Mouse (Mus musculus) hindbrain, embryonic 12.5 days (tissue): ENCODE results near the gene Tmtc4. TPM values are rescaled to one million over a fixed set of nuclear protein-coding genes. Genes with fewer than 3 reads are reported as not detected.

Experiments used
- ATAC-seq: fragments of 200-750 bp; cut with Nextera tagmentation; 2 replicates; pipeline ENCODE4 v1.8.0; 2017; ENCODE audit warnings: moderate TSS enrichment; ENCODE audit not compliant: low FRiP score
- H3K27ac ChIP-seq: fragments of 300-500 bp; sonication (generic); 2 replicates; pipeline ENCODE4 v1.5.1; 2016; ENCODE audit warnings: mild to moderate bottlenecking
- H3K27me3 ChIP-seq: fragments of 300-500 bp; sonication (generic); 2 replicates; pipeline ENCODE4 v1.6.1; 2016; ENCODE audit warnings: mild to moderate bottlenecking
- H3K36me3 ChIP-seq: fragments of 300-500 bp; sonication (generic); 2 replicates; pipeline ENCODE4 v1.6.1; 2016; ENCODE audit warnings: mild to moderate bottlenecking
- H3K4me1 ChIP-seq: fragments of 300-500 bp; sonication (generic); 2 replicates; pipeline ENCODE4 v1.6.1; 2016
- H3K4me2 ChIP-seq: fragments of 300-500 bp; sonication (generic); replicated peaks from 2 replicates; pipeline ENCODE4 v1.6.1; 2016; ENCODE audit warnings: mild to moderate bottlenecking
- H3K4me3 ChIP-seq: fragments of 300-500 bp; sonication (generic); 2 replicates; pipeline ENCODE4 v1.5.1; 2016; ENCODE audit warnings: mild to moderate bottlenecking
- H3K9ac ChIP-seq: fragments of 300-500 bp; sonication (generic); 2 replicates; pipeline ENCODE4 v1.6.1; 2016; ENCODE audit warnings: mild to moderate bottlenecking, moderate library complexity
- H3K9me3 ChIP-seq: fragments of 300-500 bp; sonication (generic); replicated peaks from 2 replicates; pipeline ENCODE4 v1.6.1; 2016; ENCODE audit warnings: mild to moderate bottlenecking
- WGBS: fragments of 180-500 bp; shearing (Covaris S2); methylation state at CpG from one replicate; pipeline ENCODE4 v1.1.7; 2016; 5-methylcytosine and 5-hydroxymethylcytosine counted together
- polyA plus RNA-seq: library from polyadenylated mRNA; unstranded; fragments of >200 nt; fragmentation: Nextera tagmentation; extraction: Ambion mirVana; gene quantifications from 2 replicates; pipeline ENCODE4 v1.2.1, GENCODE M21; 2016

Tmtc4 gene
- polyA plus RNA-seq, 1 experiment from 2014 or later = 49.4 TPM

GRCm38 (mm10) chr14:122911265-122911664 lies 72.6 kb downstream of the Tmtc4 start:
- Histone ChIP-seq H3K4me2 (no peak overlapping the region), H3K27ac (no peak overlapping the region), H3K9me3 (no peaks in the 10 kb centered on the region; the same call in 1 of the 2 replicates), H3K27me3 (peaks cover 19% of the 10 kb centered on the region; the same call in 1 of the 2 replicates), H3K36me3 (no peaks in the 10 kb centered on the region), H3K4me1 (peaks cover 4% of the 10 kb centered on the region), H3K4me3 (no peak overlapping the region), H3K9ac (no peak overlapping the region)
- ATAC-seq = no peak

GRCm38 (mm10) chr14:122909368-122910091 lies 74.3 kb downstream of the Tmtc4 start:
- H3K36me3 ChIP-seq = peaks cover 3% of the 10 kb centered on the region; the same call in 1 of the 2 replicates
- H3K27ac ChIP-seq = no peak overlapping the region
- H3K4me2 ChIP-seq = no peak overlapping the region
- no peak overlapping the region for H3K9ac ChIP-seq
- no peak overlapping the region for H3K4me3 ChIP-seq
- ATAC-seq = no peak
- no peaks in the 10 kb centered on the region; the same call in 1 of the 2 replicates for H3K9me3 ChIP-seq
- peaks cover 19% of the 10 kb centered on the region; the same call in 1 of the 2 replicates for H3K27me3 ChIP-seq
- WGBS = 91% methylated on average over 5 of the region's 5 CpGs
- H3K4me1 ChIP-seq = peaks cover 4% of the 10 kb centered on the region

- Histone ChIP-seq H3K9ac (no peak overlapping the region), H3K27ac (no peak overlapping the region), H3K27me3 (peaks cover 12% of the 10 kb centered on the region; the same call in 1 of the 2 replicates), H3K4me1 (peaks cover 4% of the 10 kb centered on the region), H3K36me3 (peaks cover 3% of the 10 kb centered on the region; the same call in 1 of the 2 replicates), H3K9me3 (no peaks in the 10 kb centered on the region; the same call in 1 of the 2 replicates), H3K4me2 (no peak overlapping the region), H3K4me3 (no peak overlapping the region)
- ATAC-seq = no peak
- WGBS = 94% methylated on average over 4 of the region's 4 CpGs
These were observed 75.8 kb downstream of the Tmtc4 start for GRCm38 (mm10) chr14:122908075-122908474.

- no peak overlapping the region for H3K4me2 ChIP-seq
- no peak for ATAC-seq
- H3K9ac ChIP-seq = no peak overlapping the region
- no peak overlapping the region for H3K27ac ChIP-seq
- H3K4me3 ChIP-seq = no peak overlapping the region
- 88% methylated on average over 1 of the region's 1 CpGs for WGBS
- H3K27me3 ChIP-seq = no peaks in the 10 kb centered on the region
- H3K9me3 ChIP-seq = no peaks in the 10 kb centered on the region; the same call in 1 of the 2 replicates
- peaks cover 3% of the 10 kb centered on the region for H3K4me1 ChIP-seq
- H3K36me3 ChIP-seq = peaks cover 3% of the 10 kb centered on the region; the same call in 1 of the 2 replicates
These were observed 78.8 kb downstream of the Tmtc4 start for GRCm38 (mm10) chr14:122905007-122905406.

GRCm38 (mm10) chr14:122903923-122904351 lies 79.9 kb downstream of the Tmtc4 start:
- H3K9ac ChIP-seq = no peak overlapping the region
- no peak overlapping the region for H3K4me2 ChIP-seq
- H3K9me3 ChIP-seq = no peaks in the 10 kb centered on the region; the same call in 1 of the 2 replicates
- no peaks in the 10 kb centered on the region for H3K27me3 ChIP-seq
- peaks cover 3% of the 10 kb centered on the region; the same call in 1 of the 2 replicates for H3K36me3 ChIP-seq
- no peak overlapping the region for H3K27ac ChIP-seq
- H3K4me1 ChIP-seq = peaks cover 3% of the 10 kb centered on the region
- ATAC-seq = no peak
- 68% methylated on average over 2 of the region's 2 CpGs for WGBS
- H3K4me3 ChIP-seq = no peak overlapping the region

GRCm38 (mm10) chr14:122902884-122903283 lies 81.0 kb downstream of the Tmtc4 start:
- H3K4me3 ChIP-seq = no peak overlapping the region
- no peaks in the 10 kb centered on the region for H3K27me3 ChIP-seq
- H3K36me3 ChIP-seq = peaks cover 3% of the 10 kb centered on the region; the same call in 1 of the 2 replicates
- ATAC-seq = no peak
- 67% methylated on average over 4 of the region's 4 CpGs for WGBS
- peaks cover 3% of the 10 kb centered on the region for H3K4me1 ChIP-seq
- no peak overlapping the region for H3K4me2 ChIP-seq
- H3K27ac ChIP-seq = no peak overlapping the region
- H3K9ac ChIP-seq = no peak overlapping the region
- no peaks in the 10 kb centered on the region for H3K9me3 ChIP-seq

- Histone ChIP-seq H3K4me3 (no peak overlapping the region), H3K9me3 (no peaks in the 10 kb centered on the region), H3K36me3 (peaks cover 3% of the 10 kb centered on the region; the same call in 1 of the 2 replicates), H3K27ac (no peak overlapping the region), H3K9ac (no peak overlapping the region), H3K27me3 (no peaks in the 10 kb centered on the region), H3K4me1 (peaks cover 3% of the 10 kb centered on the region), H3K4me2 (no peak overlapping the region)
- WGBS = 73% methylated on average over 2 of the region's 2 CpGs
- no peak for ATAC-seq
These were observed 81.7 kb downstream of the Tmtc4 start for GRCm38 (mm10) chr14:122902136-122902535.

- H3K4me3 ChIP-seq = no peak overlapping the region
- H3K9me3 ChIP-seq = no peaks in the 10 kb centered on the region
- 85% methylated on average over 2 of the region's 2 CpGs for WGBS
- no peak for ATAC-seq
- H3K27ac ChIP-seq = no peak overlapping the region
- H3K4me2 ChIP-seq = no peak overlapping the region
- H3K4me1 ChIP-seq = peaks cover 3% of the 10 kb centered on the region
- H3K9ac ChIP-seq = no peak overlapping the region
- no peaks in the 10 kb centered on the region for H3K27me3 ChIP-seq
- H3K36me3 ChIP-seq = peaks cover 3% of the 10 kb centered on the region; the same call in 1 of the 2 replicates
These were observed 82.1 kb downstream of the Tmtc4 start for GRCm38 (mm10) chr14:122901715-122902114.

- Histone ChIP-seq H3K36me3 (peaks cover 2% of the 10 kb centered on the region; the same call in 1 of the 2 replicates), H3K4me1 (peaks cover 3% of the 10 kb centered on the region), H3K27ac (0 out of 2 replicates have a peak overlapping the region, but pooled peaks have one; percentile 24), H3K4me3 (no peak overlapping the region), H3K27me3 (no peaks in the 10 kb centered on the region), H3K9ac (no peak overlapping the region), H3K9me3 (no peaks in the 10 kb centered on the region), H3K4me2 (no peak overlapping the region)
- 66% methylated on average over 3 of the region's 3 CpGs for whole genome bisulfite sequencing
- ATAC-seq = no peak
These were observed 82.7 kb downstream of the Tmtc4 start for GRCm38 (mm10) chr14:122901177-122901576.

GRCm38 (mm10) chr14:122900679-122901078 lies 83.2 kb downstream of the Tmtc4 start:
- Histone ChIP-seq H3K36me3 (no peaks in the 10 kb centered on the region), H3K9ac (no peak overlapping the region), H3K27me3 (no peaks in the 10 kb centered on the region), H3K9me3 (no peaks in the 10 kb centered on the region), H3K4me2 (no peak overlapping the region), H3K27ac (0 out of 2 replicates have a peak overlapping the region, but pooled peaks have one; percentile 24), H3K4me1 (peaks cover 3% of the 10 kb centered on the region), H3K4me3 (no peak overlapping the region)
- ATAC-seq = no peak

GRCm38 (mm10) chr14:122898550-122898949 lies 85.3 kb downstream of the Tmtc4 start:
- no peak overlapping the region for H3K9ac ChIP-seq
- no peak for ATAC-seq
- no peaks in the 10 kb centered on the region for H3K27me3 ChIP-seq
- H3K4me1 ChIP-seq = peaks cover 3% of the 10 kb centered on the region
- H3K36me3 ChIP-seq = no peaks in the 10 kb centered on the region
- H3K4me3 ChIP-seq = no peak overlapping the region
- H3K9me3 ChIP-seq = no peaks in the 10 kb centered on the region
- H3K27ac ChIP-seq = no peak overlapping the region
- H3K4me2 ChIP-seq = no peak overlapping the region

- Histone ChIP-seq H3K27ac (no peak overlapping the region), H3K4me3 (no peak overlapping the region), H3K9ac (no peak overlapping the region), H3K4me1 (peaks cover 3% of the 10 kb centered on the region), H3K36me3 (0 out of 2 replicates have a peak, but pooled peaks cover 3% of the 10 kb centered on the region), H3K27me3 (no peaks in the 10 kb centered on the region), H3K4me2 (no peak overlapping the region), H3K9me3 (no peaks in the 10 kb centered on the region)
- 100% methylated on average over 1 of the region's 1 CpGs for WGBS
- no peak for ATAC-seq
These were observed 87.7 kb downstream of the Tmtc4 start for GRCm38 (mm10) chr14:122896106-122896505.
